Mouse (Mus musculus) stomach, postnatal 0 days (tissue): ENCODE data around the gene Gm17571. TPM values are rescaled to one million over a fixed set of nuclear protein-coding genes. Genes with fewer than 3 reads are reported as not detected.

ENCODE experiments used
- ATAC-seq: fragments of 200-750 bp; cut with Nextera tagmentation; 2 replicates; pipeline ENCODE4 v1.8.0; 2017; ENCODE audit not compliant: low FRiP score, low TSS enrichment
- DNase-seq: peaks from one replicate; pipeline ENCODE4 v3.0.0-alpha.2; 2016; ENCODE audit warnings: low spot score
- H3K27ac ChIP-seq: fragments of 300-500 bp; sonication (generic); replicated peaks from 2 replicates; pipeline ENCODE4 v1.5.1; 2014; ENCODE audit warnings: mild to moderate bottlenecking, control low read depth
- H3K27me3 ChIP-seq: fragments of 300-500 bp; sonication (generic); 2 replicates; pipeline ENCODE4 v1.6.1; 2014; ENCODE audit warnings: low read length; ENCODE audit not compliant: control insufficient read depth, insufficient read depth
- H3K36me3 ChIP-seq: fragments of 300-500 bp; sonication (generic); 2 replicates; pipeline ENCODE4 v1.6.1; 2014; ENCODE audit warnings: low read length, mixed read lengths; ENCODE audit not compliant: control insufficient read depth, insufficient read depth
- H3K4me1 ChIP-seq: fragments of 300-500 bp; sonication (generic); replicated peaks from 2 replicates; pipeline ENCODE4 v1.6.1; 2014; ENCODE audit warnings: antibody characterized with exemption; ENCODE audit not compliant: control insufficient read depth, insufficient read depth
- H3K4me2 ChIP-seq: fragments of 300-500 bp; sonication (generic); replicated peaks from 2 replicates; pipeline ENCODE4 v1.6.1; 2014; ENCODE audit warnings: low read depth, mild to moderate bottlenecking, control low read depth, moderate library complexity
- H3K4me3 ChIP-seq: fragments of 300-500 bp; sonication (generic); 2 replicates; pipeline ENCODE4 v1.5.1; 2014; ENCODE audit warnings: low read depth, low read length, control low read depth
- H3K9ac ChIP-seq: fragments of 300-500 bp; sonication (generic); 2 replicates; pipeline ENCODE4 v1.6.1; 2014; ENCODE audit warnings: mild to moderate bottlenecking, low read length, control low read depth, mixed read lengths
- H3K9me3 ChIP-seq: fragments of 300-500 bp; sonication (generic); 2 replicates; pipeline ENCODE4 v1.6.1; 2016; ENCODE audit warnings: low read length; ENCODE audit not compliant: control insufficient read depth
- CTCF ChIP-seq: IDR thresholded peaks from 2 replicates; pipeline ENCODE4 v1.5.1; 2016; ENCODE audit warnings: antibody characterized with exemption, low read depth, mild to moderate bottlenecking, moderate library complexity
- EP300 ChIP-seq: optimal IDR thresholded peaks from 2 replicates; pipeline ENCODE3; 2016; ENCODE audit warnings: antibody characterized with exemption
- WGBS: fragments of 180-500 bp; shearing (Covaris S2); extraction: QIAGEN DNeasy Blood & Tissue Kit; methylation state at CpG from one replicate; pipeline ENCODE4 v1.1.7; 2014; 5-methylcytosine and 5-hydroxymethylcytosine counted together
- polyA plus RNA-seq: library from polyadenylated mRNA; unstranded; fragments of >200 nt; fragmentation: Nextera tagmentation; extraction: Ambion mirVana; gene quantifications from 2 replicates; pipeline ENCODE4 v1.2.1, GENCODE M21; 2015

Gene Gm17571
- polyA plus RNA-seq, 1 experiment from 2014 or later: not detected

- Histone ChIP-seq H3K27me3 (no peaks in the 10 kb centered on the region), H3K4me1 (peaks cover 8% of the 10 kb centered on the region), H3K4me2 (no peak overlapping the region), H3K36me3 (no peaks in the 10 kb centered on the region), H3K27ac (no peak overlapping the region), H3K9ac (no peak overlapping the region), H3K9me3 (no peaks in the 10 kb centered on the region), H3K4me3 (no peak overlapping the region)
- DNase-seq (no peak), ATAC-seq (no peak)
- TF ChIP-seq CTCF (no peak), EP300 (no peak)
- WGBS: 39% methylated on average over 1 of the region's 1 CpGs
These were observed 39.4 kb upstream of the Gm17571 start for GRCm38 (mm10) chr9:13485914-13486313.

GRCm38 (mm10) chr9:13484267-13485240 is 38.0 kb upstream of the Gm17571 start:
- DNase-seq (no peak), ATAC-seq (no peak)
- H3K4me2 ChIP-seq: peak overlapping the region; percentile 27; the same call in 1 of the 2 replicates
- no peak overlapping the region for H3K4me3 ChIP-seq
- H3K4me1 ChIP-seq: peaks cover 8% of the 10 kb centered on the region
- no peaks in the 10 kb centered on the region for H3K36me3 ChIP-seq
- TF ChIP-seq CTCF (no peak), EP300 (no peak)
- no peak overlapping the region for H3K9ac ChIP-seq
- no peaks in the 10 kb centered on the region for H3K27me3 ChIP-seq
- H3K27ac ChIP-seq: peak overlapping the region; percentile 67; the same call in 1 of the 2 replicates
- 38% methylated on average over 12 of the region's 12 CpGs for WGBS
- H3K9me3 ChIP-seq: no peaks in the 10 kb centered on the region

- peak; percentile 19 for DNase-seq
- TF ChIP-seq EP300: no peak
- no peak for TF ChIP-seq CTCF
- Histone ChIP-seq H3K4me3 (no peak overlapping the region), H3K4me2 (no peak overlapping the region), H3K27ac (peak overlapping the region; percentile 40), H3K9ac (no peak overlapping the region), H3K27me3 (no peaks in the 10 kb centered on the region), H3K9me3 (no peaks in the 10 kb centered on the region), H3K4me1 (peaks cover 8% of the 10 kb centered on the region), H3K36me3 (no peaks in the 10 kb centered on the region)
- ATAC-seq: peak; percentile 70
- WGBS: 24% methylated on average over 5 of the region's 5 CpGs
These were observed 36.9 kb upstream of the Gm17571 start for GRCm38 (mm10) chr9:13483199-13484068.

- H3K4me1 ChIP-seq: peaks cover 6% of the 10 kb centered on the region
- H3K4me3 ChIP-seq: no peak overlapping the region
- TF ChIP-seq CTCF (no peak), EP300 (no peak)
- no peak overlapping the region for H3K4me2 ChIP-seq
- no peaks in the 10 kb centered on the region for H3K9me3 ChIP-seq
- H3K27ac ChIP-seq: no peak overlapping the region
- no peaks in the 10 kb centered on the region for H3K36me3 ChIP-seq
- ATAC-seq: no peak
- 42% methylated on average over 4 of the region's 4 CpGs for WGBS
- no peak for DNase-seq
- no peak overlapping the region for H3K9ac ChIP-seq
- no peaks in the 10 kb centered on the region for H3K27me3 ChIP-seq
These were observed 32.7 kb upstream of the Gm17571 start for GRCm38 (mm10) chr9:13479275-13479674.

GRCm38 (mm10) chr9:13474951-13475350 is 28.4 kb upstream of the Gm17571 start:
- Histone ChIP-seq H3K4me2 (no peak overlapping the region), H3K9ac (no peak overlapping the region), H3K4me3 (no peak overlapping the region), H3K27ac (no peak overlapping the region), H3K9me3 (no peaks in the 10 kb centered on the region), H3K36me3 (no peaks in the 10 kb centered on the region), H3K27me3 (no peaks in the 10 kb centered on the region), H3K4me1 (no peaks in the 10 kb centered on the region)
- DNase-seq (no peak), ATAC-seq (no peak)
- TF ChIP-seq CTCF (no peak), EP300 (no peak)
- WGBS: 87% methylated on average over 5 of the region's 5 CpGs
